8 mouse cellular contexts compared by ENCODE assay signal in genomic region chr9:85326292-85327241, GRCm38 (mm10). TPM values are rescaled to one million over a fixed set of nuclear protein-coding genes. Genes with fewer than 3 reads are reported as not detected.
DNase-seq lines count a peak whose midpoint lies in the region; ATAC-seq lines count a peak whose summit lies in the region.

No protein-coding gene starts in this region.

- peak; percentile 3 for ATAC-seq in inflammation-experienced regulatory T-cells, adult 6 months
- peak; percentile 65 for ATAC-seq in midbrain, embryonic 15.5 days (replicated peaks)

- DNase-seq in cerebellum, postnatal 14 days: peak; percentile 22 to 27
- no peak for DNase-seq in cerebellum, adult 11-12 months
- DNase-seq in gastrocnemius, postnatal 25 days: peak; percentile 45
- peak; percentile 43 for DNase-seq in liver
- peak; percentile 43 to 76 for DNase-seq in spleen, postnatal 4 days (ENCODE audit: low spot score in 2 of 2)

- H3K27ac ChIP-seq in brown adipose tissue, adult 24 weeks (replicated peaks; ENCODE audit: low read depth, low read length): peak overlapping the region; percentile 85
- H3K27ac ChIP-seq in midbrain, embryonic 15.5 days: peak overlapping the region; percentile 66

- no peaks in the 10 kb centered on the region for H3K36me3 ChIP-seq in midbrain, embryonic 15.5 days (replicated peaks)

- H3K9ac ChIP-seq in midbrain, embryonic 15.5 days: peak overlapping the region; percentile 40

- no peaks in the 10 kb centered on the region for H3K4me1 ChIP-seq in brown adipose tissue, adult 24 weeks (ENCODE audit: control insufficient read depth, insufficient read depth, insufficient read length, low read length)
- peaks cover 20% of the 10 kb centered on the region for H3K4me1 ChIP-seq in midbrain, embryonic 15.5 days

- no peaks in the 10 kb centered on the region for H3K9me3 ChIP-seq in midbrain, embryonic 15.5 days

- H3K4me2 ChIP-seq in midbrain, embryonic 15.5 days: peak overlapping the region; percentile 98

- peak overlapping the region; percentile 72 for H3K4me3 ChIP-seq in brown adipose tissue, adult 24 weeks (ENCODE audit: insufficient read depth, low read depth, low read length)
- peak overlapping the region; percentile 52 for H3K4me3 ChIP-seq in midbrain, embryonic 15.5 days

- H3K27me3 ChIP-seq in midbrain, embryonic 15.5 days (replicated peaks): no peaks in the 10 kb centered on the region

- WGBS in midbrain, embryonic 15.5 days: 1% methylated on average over 86 of the region's 88 CpGs

RNA-seq across cellular contexts. Expression of gene Tent5a, which starts 0.6 kb away (rescaled TPM):
- 8.0 and 17.4 TPM in 2 replicates for polyA plus RNA-seq in brown adipose tissue, adult 24 weeks (2012; ENCODE audit: insufficient read depth, insufficient read length, missing spikeins)
- 1 to 10 TPM; 3.5 TPM for total RNA-seq in gastrocnemius, postnatal 25 days (2021)
- 1 to 10 TPM; 7.1 to 9.8 (median 7.3) TPM for polyA plus RNA-seq in inflammation-experienced regulatory T-cells, adult 6 months (2017; shearing (Covaris generic))
- polyA plus RNA-seq in midbrain, embryonic 15.5 days (2015; fragmentation: Nextera tagmentation; extraction: Ambion mirVana): 4.5 and 5.0 TPM in 2 replicates

RNA-seq across cellular contexts. Expression of gene Gm11114, which starts 14.0 kb away (rescaled TPM):
- not detected in 2 replicates for polyA plus RNA-seq in brown adipose tissue, adult 24 weeks (2012; ENCODE audit: insufficient read depth, insufficient read length, missing spikeins)
- not detected for total RNA-seq in gastrocnemius, postnatal 25 days (2021)
- polyA plus RNA-seq in inflammation-experienced regulatory T-cells, adult 6 months (2017; shearing (Covaris generic)): not detected
- not detected in 2 replicates for polyA plus RNA-seq in midbrain, embryonic 15.5 days (2015; fragmentation: Nextera tagmentation; extraction: Ambion mirVana)
